Mouse (Mus musculus): ENCODE data around the gene Prss23.

DNA sequence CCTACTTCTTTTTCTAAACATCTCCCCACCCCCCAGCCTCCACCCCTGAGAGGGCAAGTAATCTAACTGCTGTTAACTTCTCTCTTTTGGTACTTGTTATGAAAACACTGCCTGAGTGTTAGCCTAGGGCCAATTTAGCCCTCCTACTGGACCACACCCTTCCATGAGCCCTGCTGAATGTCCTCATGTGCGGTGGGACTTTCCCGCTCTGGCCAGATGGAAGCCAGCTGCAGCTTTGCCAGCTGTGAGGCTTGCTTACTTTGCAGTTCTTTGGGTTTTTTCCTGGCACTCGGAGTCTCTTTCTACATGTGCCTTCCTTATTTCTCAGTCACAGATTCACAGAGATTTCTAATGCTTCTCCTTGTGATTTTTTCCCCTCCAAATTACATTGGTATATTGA lies 45.3 kb downstream of the Prss23 start:
- TF ChIP-seq POLR2A (IDR thresholded peaks at IDR 0.05; ENCODE audit: low read depth, low read length): no peak
- TF ChIP-seq CTCF (IDR thresholded peaks at IDR 0.05; ENCODE audit: extremely low read depth, insufficient read length, insufficient replicate concordance, low read depth, low read length): no peak

All from small intestine, adult 2 months (tissue).